In genomic region chr2:33159593-33159992, GRCm38 (mm10) we compare ENCODE assay signal across 14 mouse cellular contexts. TPM values are rescaled to one million over a fixed set of nuclear protein-coding genes. Genes with fewer than 3 reads are reported as not detected.
DNase-seq lines count a peak whose midpoint lies in the region; ATAC-seq and TF ChIP-seq lines count a peak whose summit lies in the region.
"Had no signal": no experiment of that assay in that cellular context is flagged by ENCODE, and none has a peak within 500 bp of the region (broad histone marks: within the 10 kb centered on the region; RNA-seq: fewer than 3 reads in every experiment).

No protein-coding gene starts in this region.

- TF ChIP-seq POLR2A in spleen, adult 2 months (IDR thresholded peaks at IDR 0.05; ENCODE audit: low read depth, low read length), result no peak
- TF ChIP-seq POLR2A in embryonic fibroblast, embryonic 13.5 days (IDR thresholded peaks at IDR 0.05; ENCODE audit: low read depth, low read length), result no peak

- no peak overlapping the region for H3K4me3 ChIP-seq in heart, embryonic 13.5 days
- H3K4me3 ChIP-seq in spleen, adult 2 months (ENCODE audit: extremely low read depth, insufficient read depth, insufficient read length), result no peak overlapping the region
- no peak overlapping the region for H3K4me3 ChIP-seq in embryonic fibroblast, embryonic 13.5 days (ENCODE audit: insufficient read depth, low read length)
- H3K4me3 ChIP-seq: hindbrain, embryonic 12.5 days; kidney, embryonic 15.5 days; midbrain, embryonic 15.5 days; neural tube, embryonic 13.5 days had no signal

- WGBS in heart, embryonic 13.5 days, result 54% methylated on average over 7 of the region's 7 CpGs
- WGBS in spleen, adult 2 months, result 91% methylated on average over 7 of the region's 7 CpGs

- TF ChIP-seq CTCF in spleen, adult 2 months (IDR thresholded peaks at IDR 0.05; ENCODE audit: extremely low read depth, insufficient read depth, insufficient read length, insufficient replicate concordance), result no peak
- no peak for TF ChIP-seq CTCF in embryonic fibroblast, embryonic 13.5 days (IDR thresholded peaks at IDR 0.05; ENCODE audit: borderline replicate concordance, insufficient read depth, low read length)

- peak overlapping the region; percentile 73 for H3K27ac ChIP-seq in heart, embryonic 13.5 days (replicated peaks)
- H3K27ac ChIP-seq in spleen, adult 2 months (ENCODE audit: insufficient read depth, low read length), result peak overlapping the region; percentile 47
- H3K27ac ChIP-seq in embryonic fibroblast, embryonic 13.5 days (ENCODE audit: insufficient read depth, low read length), result peak overlapping the region; percentile 49; the same call in 1 of the 2 replicates
- H3K27ac ChIP-seq: hindbrain, embryonic 12.5 days; midbrain, embryonic 15.5 days; neural tube, embryonic 13.5 days had no signal

- no peak for ATAC-seq in heart, embryonic 13.5 days (ENCODE audit: extremely low read depth, insufficient number of reproducible peaks, low FRiP score, low TSS enrichment)
- ATAC-seq: midbrain, embryonic 15.5 days had no signal

- no peaks in the 10 kb centered on the region for H3K36me3 ChIP-seq in heart, embryonic 13.5 days
- H3K36me3 ChIP-seq in spleen, adult 2 months (ENCODE audit: control insufficient read depth, insufficient read depth, low read length), result no peaks in the 10 kb centered on the region
- H3K36me3 ChIP-seq: kidney, embryonic 15.5 days had no signal

- H3K9me3 ChIP-seq in heart, embryonic 13.5 days, result no peaks in the 10 kb centered on the region
- H3K9me3 ChIP-seq: hindbrain, embryonic 12.5 days; kidney, embryonic 15.5 days; midbrain, embryonic 15.5 days; neural tube, embryonic 13.5 days had no signal

- H3K4me2 ChIP-seq in heart, embryonic 13.5 days, result no peak overlapping the region
- H3K4me2 ChIP-seq: hindbrain, embryonic 12.5 days; kidney, embryonic 15.5 days; liver, embryonic 11.5 days; midbrain, embryonic 15.5 days; neural tube, embryonic 13.5 days had no signal

- peaks cover 31% of the 10 kb centered on the region for H3K4me1 ChIP-seq in heart, embryonic 13.5 days
- no peaks in the 10 kb centered on the region for H3K4me1 ChIP-seq in spleen, adult 2 months (ENCODE audit: control insufficient read depth, insufficient read depth, insufficient read length)
- no peaks in the 10 kb centered on the region for H3K4me1 ChIP-seq in embryonic fibroblast, embryonic 13.5 days (ENCODE audit: control insufficient read depth, insufficient read depth, low read length)
- H3K4me1 ChIP-seq: midbrain, embryonic 15.5 days had no signal

- H3K27me3 ChIP-seq in heart, embryonic 13.5 days (replicated peaks), result no peaks in the 10 kb centered on the region
- H3K27me3 ChIP-seq in spleen, adult 2 months (ENCODE audit: control insufficient read depth, insufficient read depth, low read length), result no peaks in the 10 kb centered on the region
- H3K27me3 ChIP-seq: hindbrain, embryonic 12.5 days; kidney, embryonic 15.5 days; midbrain, embryonic 15.5 days; neural tube, embryonic 13.5 days had no signal

- DNase-seq in heart, adult 8-10 months (ENCODE audit: low spot score), result no peak
- DNase-seq in spleen, adult 2 months (ENCODE audit: low read depth in 1 of 2, low spot score in 2 of 2), result no peak
- DNase-seq in spleen, postnatal 10 days (ENCODE audit: low spot score in 2 of 2), result no peak
- DNase-seq in B cell, adult 2 months, result no peak
- no peak for DNase-seq in frontal cortex, postnatal 10 days (ENCODE audit: low spot score in 2 of 2)
- DNase-seq in ovary, postnatal 36 days (ENCODE audit: low spot score), result no peak
- DNase-seq: cerebellum, postnatal 25 days had no signal

- peak overlapping the region; percentile 42 for H3K9ac ChIP-seq in heart, embryonic 13.5 days
- H3K9ac ChIP-seq: hindbrain, embryonic 12.5 days; kidney, embryonic 15.5 days; midbrain, embryonic 15.5 days; neural tube, embryonic 13.5 days had no signal

RNA-seq across cellular contexts. Expression of gene Garnl3, which starts 28.1 kb away (rescaled TPM):
- 10.4 and 11.0 TPM in 2 replicates for polyA plus RNA-seq in heart, embryonic 13.5 days (2015; fragmentation: Nextera tagmentation; extraction: Ambion mirVana)
- 1 to 10 TPM; 2.6 to 6.7 (median 3.5) TPM for total RNA-seq in heart, adult 8-10 months (2022)
- 1.9 and 2.3 TPM in 2 replicates for polyA plus RNA-seq in spleen, adult 2 months (2012; rRNA removed)
- 11.9 and 16.6 TPM in 2 replicates for polyA plus RNA-seq in embryonic fibroblast, embryonic 13.5 days (2011; ENCODE audit: insufficient read length, low read depth, missing spikeins)

RNA-seq across cellular contexts. Expression of gene Angptl2, which starts 56.3 kb away (rescaled TPM):
- 55.4 and 59.0 TPM in 2 replicates for polyA plus RNA-seq in heart, embryonic 13.5 days (2015; fragmentation: Nextera tagmentation; extraction: Ambion mirVana)
- total RNA-seq in heart, adult 8-10 months (2022), result 10 to 100 TPM; 32.9 to 57.7 (median 53.5) TPM
- polyA plus RNA-seq in spleen, adult 2 months (2012; rRNA removed), result 36.2 and 39.6 TPM in 2 replicates
- polyA plus RNA-seq in embryonic fibroblast, embryonic 13.5 days (2011; ENCODE audit: insufficient read length, low read depth, missing spikeins), result 116 and 161 TPM in 2 replicates
